Mouse (Mus musculus) CH12.LX (cell line): ENCODE measurements around the gene Il20. TPM values are rescaled to one million over a fixed set of nuclear protein-coding genes. Genes with fewer than 3 reads are reported as not detected.

ENCODE experiments used
- DNase-seq: peaks from one replicate; pipeline ENCODE4 v3.0.0-alpha.2; 2013; ENCODE audit errors: extremely low read depth
- H3K27ac ChIP-seq: 2 replicates; pipeline ENCODE4 v1.5.1; 2012; ENCODE audit warnings: low read depth, mild to moderate bottlenecking, control low read depth, moderate library complexity; ENCODE audit not compliant: insufficient read depth
- H3K27me3 ChIP-seq: replicated peaks from 2 replicates; pipeline ENCODE3; 2012; ENCODE audit warnings: inconsistent platforms
- H3K36me3 ChIP-seq, 2 experiments: replicated peaks in 1 of 2; 2 replicates each; pipeline versions ENCODE3 to v1.6.1; 2012; ENCODE audit warnings: inconsistent platforms in 1 of 2, low read length in 1 of 2, mild to moderate bottlenecking in 1 of 2, mixed read lengths in 1 of 2, moderate library complexity in 1 of 2; ENCODE audit not compliant: control insufficient read depth in 1 of 2, insufficient read depth in 1 of 2
- H3K4me1 ChIP-seq, 2 experiments: 2 replicates each; pipeline ENCODE4 v1.6.1; 2012; ENCODE audit warnings: inconsistent platforms in 1 of 2, moderate library complexity in 1 of 2; ENCODE audit not compliant: insufficient read depth in 2 of 2, control insufficient read depth in 1 of 2
- H3K4me2 ChIP-seq: 2 replicates; pipeline ENCODE4 v1.6.1; 2012; ENCODE audit warnings: low read depth, mild to moderate bottlenecking, control low read depth; ENCODE audit not compliant: poor library complexity, insufficient read depth, severe bottlenecking
- H3K4me3 ChIP-seq, 3 experiments: fragments of 150-350 bp in 1 of 3; sonication (generic) in 1 of 3; replicated peaks in 1 of 3; 2 replicates each; pipeline versions ENCODE3 to v1.5.1; 2011 to 2012; ENCODE audit warnings: low read depth in 2 of 3, low read length in 2 of 3, mild to moderate bottlenecking in 2 of 3, moderate library complexity in 2 of 3, control low read depth in 1 of 3, improper control_type of control experiment in 1 of 3, inconsistent platforms in 1 of 3, mixed read lengths in 1 of 3; ENCODE audit not compliant: poor library complexity in 1 of 3
- H3K79me2 ChIP-seq: replicated peaks from 2 replicates; pipeline ENCODE4 v1.6.1; 2012; ENCODE audit warnings: mild to moderate bottlenecking, moderate library complexity; ENCODE audit not compliant: control insufficient read depth, poor library complexity, insufficient read depth, severe bottlenecking; ENCODE audit errors: extremely low read depth
- H3K9ac ChIP-seq: 2 replicates; pipeline ENCODE4 v1.6.1; 2012; ENCODE audit warnings: low read depth, mild to moderate bottlenecking, control low read depth, moderate library complexity; ENCODE audit not compliant: insufficient read depth
- H3K9me3 ChIP-seq: replicated peaks from 2 replicates; pipeline ENCODE3; 2012; ENCODE audit warnings: low read length, inconsistent platforms, mixed read lengths
- BHLHE40 ChIP-seq: IDR thresholded peaks from 2 replicates; pipeline ENCODE4 v1.6.1; 2011; ENCODE audit warnings: mild to moderate bottlenecking, low read depth, low read length, improper control_type of control experiment
- CTCF ChIP-seq, 2 experiments: IDR thresholded peaks in 1 of 2; conservative IDR thresholded peaks in 1 of 2; 2 replicates each; pipeline ENCODE4 v1.5.1; 2011 to 2012; ENCODE audit warnings: low read depth in 2 of 2, low read length in 2 of 2, improper control_type of control experiment in 1 of 2, inconsistent platforms in 1 of 2, mild to moderate bottlenecking in 1 of 2, moderate library complexity in 1 of 2
- EP300 ChIP-seq: IDR thresholded peaks from 2 replicates; pipeline ENCODE4 v1.6.1; 2011; ENCODE audit warnings: low read length, improper control_type of control experiment
- ETS1 ChIP-seq: conservative IDR thresholded peaks from 2 replicates; pipeline ENCODE4 v1.6.1; 2012; ENCODE audit warnings: low read depth, mild to moderate bottlenecking, inconsistent platforms, low read length, improper control_type of control experiment, moderate library complexity
- HCFC1 ChIP-seq: IDR thresholded peaks from 2 replicates; pipeline ENCODE4 v1.6.1; 2012; ENCODE audit warnings: low read depth, mild to moderate bottlenecking, inconsistent platforms, low read length, improper control_type of control experiment
- JUN ChIP-seq: IDR thresholded peaks from 2 replicates; pipeline ENCODE4 v1.6.1; 2011; ENCODE audit warnings: low read depth, mild to moderate bottlenecking, low read length, improper control_type of control experiment, moderate library complexity; ENCODE audit not compliant: insufficient read depth
- JUND ChIP-seq: conservative IDR thresholded peaks from 2 replicates; pipeline ENCODE4 v1.6.1; 2011; ENCODE audit warnings: low read depth, low read length, improper control_type of control experiment
- KAT2A ChIP-seq: IDR thresholded peaks from 2 replicates; pipeline ENCODE4 v1.6.1; 2012; ENCODE audit warnings: low read length, improper control_type of control experiment, inconsistent platforms; ENCODE audit not compliant: insufficient replicate concordance
- MAFK ChIP-seq: IDR thresholded peaks from 2 replicates; pipeline ENCODE4 v1.6.1; 2011; ENCODE audit warnings: low read length, improper control_type of control experiment; ENCODE audit not compliant: insufficient replicate concordance
- MAZ ChIP-seq: IDR thresholded peaks from 2 replicates; pipeline ENCODE4 v1.6.1; 2012; ENCODE audit warnings: low read depth, mild to moderate bottlenecking, inconsistent platforms, low read length, improper control_type of control experiment, moderate library complexity
- MEF2A ChIP-seq: IDR thresholded peaks from 2 replicates; pipeline ENCODE4 v1.6.1; 2014; ENCODE audit warnings: low read depth, mild to moderate bottlenecking, inconsistent platforms, low read length, improper control_type of control experiment, borderline replicate concordance
- MXI1 ChIP-seq: IDR thresholded peaks from 2 replicates; pipeline ENCODE4 v1.6.1; 2011; ENCODE audit warnings: mild to moderate bottlenecking, low read depth, low read length, improper control_type of control experiment
- NELFE ChIP-seq: IDR thresholded peaks from 2 replicates; pipeline ENCODE4 v1.6.1; 2011; ENCODE audit warnings: low read depth, low read length, improper control_type of control experiment
- NRF1 ChIP-seq: IDR thresholded peaks from 2 replicates; pipeline ENCODE4 v1.6.1; 2014; ENCODE audit warnings: low read depth, mild to moderate bottlenecking, inconsistent platforms, low read length, improper control_type of control experiment, moderate library complexity
- PAX5 ChIP-seq: IDR thresholded peaks from 2 replicates; pipeline ENCODE4 v1.6.1; 2012; ENCODE audit warnings: low read length, inconsistent platforms, mixed read lengths
- POLR2A ChIP-seq: IDR thresholded peaks from 2 replicates; pipeline ENCODE4 v1.6.1; 2011; ENCODE audit warnings: low read depth, mild to moderate bottlenecking, improper control_type of control experiment, low read length
- RAD21 ChIP-seq: IDR thresholded peaks from 2 replicates; pipeline ENCODE4 v1.6.1; 2011; ENCODE audit warnings: low read depth, mild to moderate bottlenecking, low read length, improper control_type of control experiment, moderate library complexity
- RCOR1 ChIP-seq: conservative IDR thresholded peaks from 2 replicates; pipeline ENCODE4 v1.6.1; 2012; ENCODE audit warnings: low read depth, mild to moderate bottlenecking, inconsistent platforms, low read length, improper control_type of control experiment
- SIN3A ChIP-seq: IDR thresholded peaks from 2 replicates; pipeline ENCODE4 v1.6.1; 2012; ENCODE audit warnings: low read length, improper control_type of control experiment, inconsistent platforms
- SMC3 ChIP-seq: IDR thresholded peaks from 2 replicates; pipeline ENCODE4 v1.6.1; 2011; ENCODE audit warnings: low read depth, low read length, improper control_type of control experiment
- TCF12 ChIP-seq: IDR thresholded peaks from 2 replicates; pipeline ENCODE4 v1.6.1; 2014; ENCODE audit warnings: low read depth, mild to moderate bottlenecking, inconsistent platforms, low read length, improper control_type of control experiment
- UBTF ChIP-seq: IDR thresholded peaks from 2 replicates; pipeline ENCODE4 v1.6.1; 2012; ENCODE audit warnings: low read depth, mild to moderate bottlenecking, inconsistent platforms, low read length, improper control_type of control experiment, moderate library complexity
- ZMIZ1 ChIP-seq: IDR thresholded peaks from 2 replicates; pipeline ENCODE4 v1.6.1; 2012; ENCODE audit warnings: low read depth, mild to moderate bottlenecking, inconsistent platforms, low read length, improper control_type of control experiment
- dilution Hi-C: fragments of 300-500 bp; cut with MboI; formaldehyde crosslinking; loops from 2 replicates; pipeline ENCODE4 v1.14.3; 2020; ENCODE audit warnings: low sequenced_read_pairs; ENCODE audit not compliant: extremely low pct_unique_long_range_greater_than_20kb, extremely low pct_ligation_motif_present
- in situ Hi-C: fragments of 300-500 bp; cut with MboI; formaldehyde crosslinking; loops from 3 replicates; pipeline ENCODE4 v1.14.3; 2019; ENCODE audit warnings: low sequenced_read_pairs, low pct_ligation_motif_present, low pct_unique_long_range_greater_than_20kb, mixed read lengths
- polyA plus RNA-seq: library from polyadenylated mRNA; unstranded; fragments of >175 nt; gene quantifications from 2 replicates; pipeline ENCODE4 v1.2.1, GENCODE M21; 2012; ENCODE audit warnings: low read depth; ENCODE audit not compliant: insufficient read length
- total RNA-seq, 2 experiments: library from RNA; depleted of rRNA; stranded (reverse); fragments of 300-350 nt in 1 of 2; fragments of >200 nt in 1 of 2; gene quantifications; 2 replicates each; pipeline ENCODE4 v1.2.3; 2012 to 2014

Gene Il20
- total and polyA plus RNA-seq, 3 experiments, result not detected

DNA sequence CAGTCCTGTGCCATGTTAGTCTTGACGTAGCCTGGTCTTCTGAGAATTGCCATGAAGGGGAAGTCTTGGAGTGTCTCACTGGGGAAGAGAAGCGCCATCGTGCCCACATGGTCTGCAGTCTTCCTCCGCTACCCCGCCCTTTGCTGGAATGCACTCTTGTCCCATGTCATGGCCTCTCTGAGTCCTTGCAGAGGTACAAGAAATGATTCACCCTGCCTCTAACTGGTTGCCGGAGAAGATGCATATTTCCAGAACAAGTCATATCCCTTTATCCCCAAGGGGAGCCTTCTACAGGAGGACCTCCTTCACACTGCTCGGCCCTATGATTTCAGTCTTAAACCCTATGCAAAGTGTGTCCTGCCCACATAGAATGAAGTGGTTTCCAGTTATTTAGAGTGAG, 31.3 kb downstream of the Il20 start:
- Histone ChIP-seq H3K9ac (no peak overlapping the region), H3K27me3 (peaks cover 3% of the 10 kb centered on the region)
- TF ChIP-seq ZMIZ1 (no peak), NRF1 (no peak), SMC3 (no peak), MEF2A (no peak), SIN3A (no peak), MAZ (no peak), MAFK (no peak), NELFE (no peak), CTCF (conservative IDR thresholded peaks at IDR 0.05 in 1 of 2, IDR thresholded peaks at IDR 0.05 in 1 of 2; ENCODE audit: low read depth in 2 of 2, low read length in 2 of 2) (no peak), EP300 (no peak), HCFC1 (no peak)

DNA sequence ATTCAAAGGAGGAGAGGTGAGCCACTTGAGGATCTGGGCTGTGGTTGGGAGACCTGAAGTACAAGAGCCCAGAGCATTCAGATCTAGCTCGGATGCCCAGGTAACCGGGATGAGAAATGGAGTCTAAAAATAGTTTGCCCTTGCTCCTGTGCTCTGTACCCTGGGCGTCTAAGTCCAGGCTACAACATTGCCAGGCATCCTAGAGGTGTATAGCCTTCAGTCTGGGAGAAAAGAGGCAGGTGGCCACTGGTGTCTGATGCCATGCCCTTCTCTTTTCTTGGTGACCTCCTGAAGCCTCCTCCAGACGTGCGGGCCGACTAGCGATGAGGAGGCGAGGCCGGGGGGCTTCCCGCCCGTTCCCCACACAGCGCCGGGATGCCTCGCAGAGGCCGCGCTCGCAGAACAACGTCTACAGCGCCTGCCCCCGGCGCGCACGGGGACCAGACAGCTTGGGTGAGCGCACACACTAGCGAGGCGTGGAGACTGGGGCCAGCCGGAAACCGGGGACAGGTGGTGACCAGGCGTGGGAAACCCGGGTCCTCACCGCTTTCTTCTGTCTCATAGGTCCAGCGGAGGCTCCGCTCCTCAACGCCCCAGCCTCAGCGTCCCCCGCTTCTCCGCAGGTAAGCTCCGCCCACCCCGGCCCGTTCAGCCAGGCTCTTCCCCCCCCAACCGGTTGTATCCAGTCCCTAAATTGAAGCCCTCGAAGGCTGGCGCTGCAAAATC, 33.2 kb downstream of the Il20 start:
- Histone ChIP-seq H3K9ac (no peak overlapping the region), H3K4me1 (peaks cover 11 to 46% of the 10 kb centered on the region in 2 experiments), H3K9me3 (no peaks in the 10 kb centered on the region), H3K4me3 (peak overlapping the region in 1 of 3 experiments; percentile 19), H3K36me3 (no peaks in the 10 kb centered on the region), H3K4me2 (peak overlapping the region; percentile 69), H3K27ac (no peak overlapping the region), H3K79me2 (no peaks in the 10 kb centered on the region)
- dilution Hi-C loops, result no loop called here
- no peak for DNase-seq
- in situ Hi-C loops, result loop anchor here (5.0 kb wide), 1 partner anchor 174 kb away; no protein-coding TSS in a partner anchor
- TF ChIP-seq ETS1 (no peak), TCF12 (no peak), UBTF (no peak), MXI1 (no peak), RCOR1 (no peak), KAT2A (no peak), JUND (no peak), NRF1 (no peak), RAD21 (no peak), POLR2A (no peak), BHLHE40 (no peak), PAX5 (no peak), HCFC1 (no peak), JUN (no peak)
- TF ChIP-seq, all 38 proteins: peak for 0
- no peaks in the 10 kb centered on the region for H3K27me3 ChIP-seq

More for the DNA sequence above, 31.3 kb downstream of the Il20 start:
- Histone ChIP-seq H3K4me3 (no peak overlapping the region), H3K27ac (no peak overlapping the region), H3K4me1 (peaks cover 11 to 40% of the 10 kb centered on the region in 2 experiments), H3K9me3 (no peaks in the 10 kb centered on the region), H3K36me3 (no peaks in the 10 kb centered on the region), H3K79me2 (no peaks in the 10 kb centered on the region), H3K4me2 (no peak overlapping the region)
- dilution Hi-C loops (no loop called here), in situ Hi-C loops (loop anchor here (5.0 kb wide), 3 partner anchors 43 to 172 kb away; no protein-coding TSS in a partner anchor)
- DNase-seq, result peak; percentile 34
